Mouse (Mus musculus): ENCODE measurements around the gene Ufc1.
"Not testable (repeated sequence)": the region's sequence is repeated elsewhere in the genome, so short reads cannot be mapped to it uniquely, and the experiment has no call there.

Gene Ufc1

GRCm38 (mm10) chr1:171294298-171295062 is at the start of gene Ufc1:
Gene Ufc1 (minus strand): TSS chr1:171295024.
- DNase-seq (ENCODE audit: extremely low spot score, low read depth, low spot score) = peak; percentile 60

- DNase-seq (ENCODE audit: extremely low spot score, low read depth, low spot score) = no peak
These were observed 49.3 kb upstream of the Ufc1 start for GRCm38 (mm10) chr1:171343922-171344677.

- no peak for DNase-seq (ENCODE audit: extremely low spot score, low read depth, low spot score)
These were observed 47.7 kb upstream of the Ufc1 start for GRCm38 (mm10) chr1:171342262-171343207.

GRCm38 (mm10) chr1:171330216-171330560 is 35.4 kb upstream of the Ufc1 start:
- DNase-seq (ENCODE audit: extremely low spot score, low read depth, low spot score) = no peak

GRCm38 (mm10) chr1:171329433-171330215 is 34.8 kb upstream of the Ufc1 start:
- no peak for DNase-seq (ENCODE audit: extremely low spot score, low read depth, low spot score)

- DNase-seq (ENCODE audit: extremely low spot score, low read depth, low spot score) = peak; percentile 63
These were observed 34.1 kb upstream of the Ufc1 start, which contains the start of gene Dedd for GRCm38 (mm10) chr1:171328839-171329432. Gene Dedd (plus strand): TSS chr1:171329145.

- no peak for DNase-seq (ENCODE audit: extremely low spot score, low read depth, low spot score)
These were observed 33.4 kb upstream of the Ufc1 start for GRCm38 (mm10) chr1:171328244-171328643.

- DNase-seq (ENCODE audit: extremely low spot score, low read depth, low spot score) = not testable (repeated sequence)
These were observed 31.8 kb upstream of the Ufc1 start for GRCm38 (mm10) chr1:171326588-171326987.

GRCm38 (mm10) chr1:171325571-171325970 is 30.7 kb upstream of the Ufc1 start:
- DNase-seq (ENCODE audit: extremely low spot score, low read depth, low spot score) = no peak

- no peak for DNase-seq (ENCODE audit: extremely low spot score, low read depth, low spot score)
These were observed 27.2 kb upstream of the Ufc1 start for GRCm38 (mm10) chr1:171322012-171322411.

- no peak for DNase-seq (ENCODE audit: extremely low spot score, low read depth, low spot score)
These were observed 26.6 kb upstream of the Ufc1 start for GRCm38 (mm10) chr1:171321415-171321814.

- DNase-seq (ENCODE audit: extremely low spot score, low read depth, low spot score) = no peak
These were observed 25.3 kb upstream of the Ufc1 start for GRCm38 (mm10) chr1:171320151-171320550.

GRCm38 (mm10) chr1:171319748-171320147 is 24.9 kb upstream of the Ufc1 start:
- no peak for DNase-seq (ENCODE audit: extremely low spot score, low read depth, low spot score)

- DNase-seq (ENCODE audit: extremely low spot score, low read depth, low spot score) = no peak
These were observed 14.5 kb upstream of the Ufc1 start for GRCm38 (mm10) chr1:171309321-171309720.

GRCm38 (mm10) chr1:171306157-171306556 is 11.3 kb upstream of the Ufc1 start:
- DNase-seq (ENCODE audit: extremely low spot score, low read depth, low spot score) = not testable (repeated sequence)

- no peak for DNase-seq (ENCODE audit: extremely low spot score, low read depth, low spot score)
These were observed 3.4 kb upstream of the Ufc1 start for GRCm38 (mm10) chr1:171298226-171298625.

- DNase-seq (ENCODE audit: extremely low spot score, low read depth, low spot score) = no peak
These were observed 209 bp upstream of the Ufc1 start for GRCm38 (mm10) chr1:171295063-171295402.

GRCm38 (mm10) chr1:171293906-171294297 is 922 bp downstream of the Ufc1 start:
- DNase-seq (ENCODE audit: extremely low spot score, low read depth, low spot score) = no peak

- no peak for DNase-seq (ENCODE audit: extremely low spot score, low read depth, low spot score)
These were observed 1.5 kb downstream of the Ufc1 start for GRCm38 (mm10) chr1:171293351-171293750.

GRCm38 (mm10) chr1:171288328-171288727 is 6.5 kb downstream of the Ufc1 start:
- DNase-seq (ENCODE audit: extremely low spot score, low read depth, low spot score) = no peak

All from hindlimb bud, embryonic 11.5 days (tissue).